Mouse (Mus musculus): ENCODE data around the gene AI661453.

The AI661453 gene

DNA sequence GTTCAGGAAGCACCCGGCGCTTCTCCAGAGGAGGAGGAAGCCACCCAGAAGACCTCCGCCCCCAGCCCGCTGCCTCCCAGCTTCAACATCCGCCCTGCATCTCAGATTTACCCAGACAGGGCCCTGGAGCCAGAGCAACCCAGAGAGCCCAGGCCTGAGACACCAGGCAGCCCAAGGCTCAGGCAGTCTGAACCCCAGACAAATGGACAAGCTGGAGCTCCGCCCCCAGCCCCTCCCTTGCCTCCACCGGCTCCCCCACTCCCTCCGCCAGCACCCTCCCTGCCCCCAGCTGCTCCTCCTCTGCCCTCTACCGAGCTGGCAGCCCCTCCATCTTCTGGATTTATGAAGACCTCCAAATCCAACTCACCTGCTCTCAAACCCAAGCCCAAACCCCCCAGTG, 29.9 kb downstream of the AI661453 start:
- DNase-seq (ENCODE audit: low read depth, low spot score): no peak

DNA sequence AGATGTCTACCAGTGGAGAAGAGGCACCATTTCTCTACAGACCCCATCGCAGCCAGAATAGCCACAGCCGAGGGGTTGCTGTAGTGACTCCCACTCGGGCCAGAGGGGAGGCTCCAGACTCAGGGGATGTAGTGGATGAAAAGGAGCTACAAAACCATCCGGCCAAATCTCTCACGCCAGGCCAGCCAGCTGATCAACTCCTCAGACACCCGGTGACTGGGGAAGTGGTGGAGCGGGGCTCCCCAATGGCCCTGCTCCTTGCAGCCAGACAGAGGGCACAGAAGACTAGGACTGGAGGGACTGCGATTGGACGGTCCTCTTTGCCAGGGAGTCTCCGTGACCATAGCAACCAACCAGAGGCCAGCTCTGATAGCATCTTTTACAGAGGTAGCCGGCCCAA, 31.2 kb downstream of the AI661453 start:
- DNase-seq (ENCODE audit: low read depth, low spot score): no peak

DNA sequence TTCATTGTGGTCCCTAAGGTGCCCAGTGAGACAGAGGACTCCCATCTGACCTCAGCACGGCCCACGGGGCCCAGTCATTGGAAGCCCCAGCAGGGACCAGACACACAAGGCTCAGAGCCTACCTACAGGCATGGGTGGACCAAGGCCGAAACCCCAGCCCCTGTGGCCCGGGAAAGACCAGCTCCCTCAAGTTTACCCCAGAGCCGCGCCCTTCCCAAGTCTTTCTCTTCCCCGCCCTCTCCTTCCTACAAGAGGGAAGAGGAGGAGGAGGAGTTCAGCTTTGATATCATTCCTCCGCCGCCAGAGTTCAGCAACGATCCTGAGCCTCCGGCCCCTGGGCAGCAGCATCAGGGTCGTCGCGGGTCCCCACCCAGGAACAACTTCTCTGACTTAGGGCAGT, 31.6 kb downstream of the AI661453 start:
- no peak for DNase-seq (ENCODE audit: low read depth, low spot score)

DNA sequence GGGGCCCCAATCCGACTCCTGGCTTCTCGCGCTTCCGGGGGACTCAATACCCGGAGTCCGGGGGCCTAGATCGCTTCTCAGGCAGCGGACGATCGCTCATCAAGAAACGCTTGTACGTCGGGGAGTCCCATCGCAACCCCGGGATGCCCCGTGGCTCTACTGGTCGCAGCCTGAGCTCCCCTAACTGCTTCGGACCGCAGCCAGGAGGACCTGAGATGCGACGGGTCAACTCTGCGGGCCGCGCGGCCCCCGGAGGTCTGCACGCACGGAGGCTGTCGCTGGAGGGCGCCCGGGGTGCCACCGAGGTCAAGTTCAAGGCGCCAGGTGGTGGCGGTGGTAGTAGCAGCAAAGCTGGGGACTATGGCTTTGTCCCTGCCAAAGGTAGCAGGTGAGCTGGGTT, 32.1 kb downstream of the AI661453 start:
- DNase-seq (ENCODE audit: low read depth, low spot score): no peak

DNA sequence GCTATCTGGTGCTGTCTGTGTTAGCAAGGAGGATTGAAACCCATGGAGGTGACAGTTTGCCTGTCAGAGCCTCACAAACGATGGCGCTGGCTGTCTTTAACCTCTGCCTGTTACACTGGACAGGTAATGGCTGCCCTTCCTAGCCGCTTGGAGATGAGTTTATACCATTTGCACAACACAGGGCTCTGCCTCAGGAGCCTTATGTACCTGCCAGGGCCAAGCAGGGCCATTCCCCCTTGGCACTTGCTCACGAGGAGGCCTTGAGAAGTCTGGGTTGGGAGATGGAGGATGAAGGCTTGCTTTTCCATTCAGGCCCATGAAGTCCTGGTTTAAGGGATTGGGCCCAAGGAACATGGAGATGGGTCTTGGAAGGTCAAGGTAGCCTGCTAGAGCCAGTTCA, 33.2 kb downstream of the AI661453 start:
- no peak for DNase-seq (ENCODE audit: low read depth, low spot score)

DNA sequence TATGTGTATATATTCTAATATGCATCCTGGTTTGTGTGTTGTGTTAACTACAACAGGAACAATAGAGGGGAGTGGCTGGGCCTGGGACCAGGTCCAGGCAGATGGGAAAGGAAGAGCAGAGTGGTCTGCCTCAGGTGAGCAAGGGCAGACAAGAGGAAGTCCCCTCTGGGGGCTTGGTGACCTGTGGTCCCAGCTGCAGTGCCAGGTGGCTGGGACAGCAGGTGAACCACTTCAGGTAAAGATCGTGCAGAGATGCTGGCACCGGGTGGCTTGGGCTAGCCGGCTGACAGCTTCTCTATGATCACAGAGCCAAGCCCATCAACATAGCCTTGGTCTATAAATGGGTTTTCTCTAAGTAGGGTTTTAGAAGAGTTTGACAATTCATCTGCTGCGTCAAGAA, 33.7 kb downstream of the AI661453 start:
- DNase-seq (ENCODE audit: low read depth, low spot score): no peak

DNA sequence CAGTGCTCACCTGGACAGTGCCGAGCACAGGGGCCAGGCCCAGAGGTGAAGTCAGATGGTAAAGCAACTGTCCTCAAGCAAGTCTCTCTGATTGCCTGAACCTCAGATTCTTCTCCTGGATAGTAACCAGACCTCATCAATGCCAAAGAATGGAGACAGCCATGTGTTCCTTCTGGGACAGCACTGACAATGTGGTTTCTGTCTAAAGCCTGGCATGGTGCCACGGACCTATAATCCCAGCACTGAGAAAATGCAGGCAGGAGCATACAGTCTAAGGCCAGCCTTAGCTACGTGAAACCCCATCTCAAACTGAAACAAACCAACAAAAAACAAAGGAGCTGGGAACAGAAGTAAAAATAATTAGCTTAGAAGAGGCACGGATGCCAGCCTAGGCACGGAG, 34.3 kb downstream of the AI661453 start:
- DNase-seq (ENCODE audit: low read depth, low spot score): no peak

DNA sequence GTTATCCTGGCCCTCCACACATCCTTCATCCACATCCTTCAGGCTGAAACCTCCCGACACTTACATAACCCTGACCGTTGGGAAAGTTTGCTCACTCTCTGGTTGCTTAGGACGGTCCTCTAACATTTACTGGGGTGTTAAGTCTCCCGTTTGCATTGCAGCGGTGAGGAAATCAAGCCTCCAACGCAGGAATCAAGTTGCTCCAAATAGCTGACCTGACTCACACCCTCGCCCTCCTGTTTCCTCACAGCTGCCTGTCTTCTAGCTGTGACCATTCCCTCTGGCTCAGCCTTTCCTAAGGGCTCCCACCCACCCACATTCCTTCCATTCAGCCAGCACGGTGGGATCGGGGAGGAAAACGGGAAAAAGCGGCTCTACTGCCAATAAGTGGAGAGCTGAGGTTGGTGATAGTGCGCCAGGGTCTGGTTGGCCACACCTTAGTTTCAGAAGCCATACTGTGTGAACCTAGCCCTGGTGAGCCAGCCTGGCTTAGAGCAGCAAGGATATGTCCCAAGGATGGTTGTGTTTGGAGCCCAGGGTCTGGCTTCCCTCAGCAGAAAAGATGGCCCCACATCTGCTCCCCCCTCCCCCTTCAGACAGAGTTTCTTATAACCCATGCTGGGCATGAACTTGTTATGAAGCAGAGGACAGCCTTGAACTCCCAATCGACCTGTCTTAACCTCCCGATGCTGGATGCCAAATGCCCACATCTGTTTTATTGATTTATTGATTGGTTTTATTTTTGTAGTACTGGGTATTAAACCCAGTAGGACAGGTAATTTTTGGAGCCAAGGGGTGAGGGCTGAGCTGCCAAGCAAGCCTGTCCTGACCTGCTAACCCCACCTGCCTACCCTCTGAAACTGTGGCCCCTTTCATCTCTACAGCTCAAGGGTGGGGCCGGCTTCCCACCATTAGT, 36.3 kb downstream of the AI661453 start:
- DNase-seq (ENCODE audit: low read depth, low spot score): no peak

DNA sequence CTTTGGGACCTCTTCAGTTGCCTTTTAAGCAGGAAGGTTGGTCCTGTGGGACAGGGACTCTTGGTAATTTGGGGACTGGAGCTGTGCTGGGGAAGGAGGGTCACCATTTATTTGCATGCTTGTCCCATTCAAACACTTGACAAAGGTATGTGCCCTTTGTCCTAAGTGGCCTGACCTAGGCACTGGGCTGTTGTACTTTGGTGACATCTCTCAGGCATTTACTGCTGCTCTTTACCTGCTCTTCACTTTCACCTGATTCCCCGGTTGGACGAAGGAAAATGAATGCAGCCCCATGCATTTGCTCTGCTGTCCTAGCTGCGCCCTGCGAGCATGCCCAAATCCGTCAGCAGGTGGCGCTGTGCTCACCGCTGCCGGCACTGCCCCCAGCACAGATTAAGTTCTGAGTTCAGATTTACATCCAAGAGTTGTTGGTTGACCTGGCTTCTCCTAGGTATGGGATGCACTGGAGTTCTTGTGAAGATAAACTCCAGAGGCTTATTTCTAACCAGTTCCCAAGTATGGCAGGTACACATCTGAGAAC, 37.1 kb downstream of the AI661453 start:
- DNase-seq (ENCODE audit: low read depth, low spot score): peak; percentile 88

DNA sequence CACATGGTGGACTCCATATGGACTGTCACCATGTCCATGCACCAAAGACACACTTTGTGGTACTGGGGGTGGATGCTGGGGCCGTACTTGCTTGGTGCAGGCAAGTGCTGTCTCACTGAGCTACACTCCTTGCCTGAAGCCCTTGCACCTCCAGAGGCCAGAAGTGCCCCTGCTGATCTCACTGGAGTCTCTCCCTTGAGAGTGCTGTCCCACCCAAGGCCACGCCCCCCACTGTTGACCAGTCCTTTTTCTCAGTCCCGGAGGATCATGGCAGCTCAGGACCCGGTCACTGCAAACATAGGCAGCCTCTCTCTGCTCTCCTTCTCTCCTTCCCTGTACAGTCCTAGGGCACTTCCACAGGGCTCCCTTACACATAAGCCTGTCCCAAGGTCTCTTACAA, 37.8 kb downstream of the AI661453 start:
- DNase-seq (ENCODE audit: low read depth, low spot score): no peak

DNA sequence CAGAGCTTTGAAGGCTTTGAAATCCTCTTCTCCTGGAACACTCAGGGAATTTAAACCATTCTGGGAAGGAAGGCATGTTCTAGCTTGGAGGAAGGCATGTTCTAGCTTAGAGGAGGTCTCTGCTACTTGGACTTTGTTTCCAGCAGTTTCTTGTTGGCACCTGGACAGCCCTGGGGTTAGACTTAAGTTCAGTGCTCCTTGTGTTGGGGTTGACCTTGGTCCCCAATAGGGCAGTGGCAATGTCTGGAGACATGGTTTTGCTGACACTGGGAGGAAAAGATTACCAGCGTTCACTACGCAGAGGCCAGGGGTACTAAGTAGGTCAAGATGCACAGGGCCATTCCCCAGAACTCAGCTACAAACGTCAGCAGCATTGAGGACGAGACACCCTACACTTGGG, 38.8 kb downstream of the AI661453 start:
- no peak for DNase-seq (ENCODE audit: low read depth, low spot score)

DNA sequence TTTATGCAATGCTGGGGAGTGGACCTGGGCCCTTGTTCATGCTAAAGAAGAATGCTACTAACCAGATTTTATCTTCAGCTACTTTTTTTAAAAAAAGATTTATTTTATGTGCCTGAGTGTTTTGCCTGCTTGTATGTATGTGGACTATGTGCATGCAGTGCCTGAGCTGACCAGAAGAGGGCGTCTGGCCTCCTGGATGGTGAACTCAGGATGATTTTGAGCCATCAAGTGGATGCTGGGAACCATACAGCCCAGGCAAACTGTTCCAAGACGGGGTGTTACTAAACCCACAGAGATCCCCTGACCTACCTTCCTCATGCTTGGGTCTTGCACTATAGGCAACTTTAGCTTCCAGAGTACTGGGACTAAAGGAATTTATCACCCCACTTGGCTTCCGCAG, 39.3 kb downstream of the AI661453 start:
- DNase-seq (ENCODE audit: low read depth, low spot score): peak; percentile 59

DNA sequence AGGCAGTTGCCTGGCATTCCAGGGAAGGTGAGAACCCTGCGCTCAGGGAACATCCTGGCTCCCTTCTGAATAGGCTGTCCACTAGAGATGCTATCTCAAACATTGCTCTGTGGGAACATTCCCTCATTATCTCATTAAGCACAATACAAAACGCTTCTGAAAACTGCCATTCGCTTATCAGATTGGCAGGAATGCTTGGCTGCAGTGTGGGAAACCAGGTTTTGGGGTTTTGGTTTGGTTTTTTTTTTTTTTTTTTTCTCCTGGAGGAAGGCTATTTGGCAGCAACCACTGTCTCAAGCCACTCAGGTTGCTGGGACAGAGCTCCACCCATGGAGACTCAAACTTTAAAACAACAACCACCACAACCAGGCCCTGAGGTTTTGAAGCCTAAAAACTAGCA, 43.5 kb downstream of the AI661453 start:
- DNase-seq (ENCODE audit: low read depth, low spot score): no peak

DNA sequence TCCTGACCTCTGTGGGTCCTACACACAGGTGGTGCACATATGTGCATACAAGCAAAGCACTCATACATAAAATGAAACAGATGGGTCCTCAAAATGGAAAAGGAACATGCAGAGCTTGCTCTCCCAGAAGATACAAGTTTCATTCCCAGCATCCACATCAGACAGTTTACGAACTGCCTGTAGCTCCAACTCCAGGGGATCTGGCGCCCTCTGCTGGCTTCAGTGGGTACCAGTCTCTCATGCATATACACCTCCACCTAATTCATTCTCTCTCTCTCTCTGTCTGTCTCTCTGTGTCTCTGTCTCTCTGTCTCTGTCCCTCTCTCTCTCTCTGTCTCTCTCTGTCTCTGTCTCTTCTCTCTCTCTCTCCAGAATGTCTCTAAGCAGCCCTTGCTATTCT, 46.0 kb downstream of the AI661453 start:
- peak; percentile 75 for DNase-seq (ENCODE audit: low read depth, low spot score)

DNA sequence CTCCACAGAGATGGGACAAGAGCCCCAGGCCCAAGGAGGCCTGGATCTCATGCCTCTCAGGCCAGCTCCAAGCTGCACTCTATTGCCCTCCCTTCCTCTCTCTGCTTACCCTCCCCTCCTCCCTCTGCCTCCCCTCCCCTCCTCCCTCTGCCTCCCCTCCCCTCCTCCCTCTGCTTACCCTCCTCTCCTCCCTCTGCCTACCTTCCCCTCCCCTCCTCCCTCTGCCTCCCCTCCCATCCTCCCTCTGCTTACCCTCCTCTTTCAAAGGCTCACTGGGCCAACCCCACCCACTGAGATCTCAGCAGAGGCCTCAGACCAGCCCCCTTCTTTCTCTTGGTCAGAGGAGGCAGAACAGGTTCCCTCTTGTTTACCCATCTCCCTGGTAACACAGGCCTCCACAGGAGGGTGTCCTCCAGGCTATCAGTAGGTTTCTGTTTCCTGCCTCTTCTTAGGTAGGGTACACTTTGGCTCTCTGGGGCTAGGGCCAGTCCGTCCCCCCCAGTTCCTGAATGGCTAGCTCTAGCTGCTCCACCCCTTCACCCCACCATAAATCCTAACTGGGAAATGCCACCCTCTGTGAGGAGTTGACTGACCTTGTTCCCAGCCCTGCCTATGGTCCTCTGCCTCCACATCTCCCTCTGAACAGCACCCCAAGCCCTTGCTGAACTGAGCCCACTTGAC, 48.0 kb downstream of the AI661453 start:
- peak; percentile 45 for DNase-seq (ENCODE audit: low read depth, low spot score)

DNA sequence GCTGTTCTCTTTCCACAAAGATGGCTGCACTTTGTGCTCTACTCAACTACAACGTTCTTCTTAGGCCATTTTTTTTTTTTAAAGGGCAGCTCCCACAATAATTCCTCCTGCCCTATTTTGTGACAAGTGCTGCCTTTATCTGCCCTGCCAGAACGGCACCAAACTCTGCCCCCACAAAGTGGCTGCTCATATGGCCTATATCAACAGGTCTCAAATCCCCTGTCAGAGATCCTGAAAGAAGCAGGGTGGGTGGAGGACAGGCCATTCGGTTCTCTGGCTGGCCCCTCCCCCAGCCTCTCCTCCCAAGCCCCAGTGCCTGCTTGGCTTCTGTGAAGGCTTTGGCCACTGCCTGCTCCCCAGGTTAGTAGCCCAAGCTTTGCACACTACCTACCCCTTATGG, 48.6 kb downstream of the AI661453 start:
- no peak for DNase-seq (ENCODE audit: low read depth, low spot score)

DNA sequence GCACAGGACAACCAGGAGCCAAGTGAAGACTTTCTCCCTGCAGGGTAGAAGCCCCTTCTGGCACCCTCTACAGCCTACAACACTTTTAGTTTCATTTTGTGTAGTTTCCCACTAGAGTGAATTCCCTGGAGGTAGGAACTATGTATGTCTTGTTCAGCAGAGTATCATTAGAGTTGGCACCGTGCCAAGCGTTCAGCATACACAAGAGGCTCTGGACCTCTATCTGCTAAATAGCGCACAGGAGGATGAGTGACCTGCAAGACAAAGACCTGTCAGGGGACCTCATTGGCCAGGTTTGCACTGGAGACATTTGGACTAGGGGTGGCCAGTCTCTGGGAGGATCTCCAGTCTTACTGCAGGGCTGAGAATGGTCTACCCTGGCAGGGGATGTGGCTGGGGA, 49.4 kb downstream of the AI661453 start:
- DNase-seq (ENCODE audit: low read depth, low spot score): peak; percentile 28

DNA sequence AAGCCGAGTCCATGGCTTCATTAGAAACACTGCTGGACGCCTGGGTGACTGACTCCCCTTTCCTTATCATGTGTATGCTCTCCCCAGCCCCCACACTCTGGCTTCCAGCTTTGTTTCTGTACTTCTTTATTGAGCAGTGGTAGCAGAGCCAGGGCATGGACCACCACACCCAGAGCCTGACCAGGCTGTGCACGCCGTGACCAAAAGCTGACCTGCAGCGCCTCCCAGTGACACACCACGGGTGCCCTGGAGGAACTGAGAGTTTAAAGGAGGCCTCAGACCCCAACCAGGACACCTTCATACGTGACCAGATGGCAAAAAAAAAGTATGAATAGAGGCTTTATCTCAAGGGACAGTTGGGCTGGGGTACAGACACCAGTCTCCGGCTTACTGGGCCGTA, 54.4 kb downstream of the AI661453 start:
- peak; percentile 13 for DNase-seq (ENCODE audit: low read depth, low spot score)

DNA sequence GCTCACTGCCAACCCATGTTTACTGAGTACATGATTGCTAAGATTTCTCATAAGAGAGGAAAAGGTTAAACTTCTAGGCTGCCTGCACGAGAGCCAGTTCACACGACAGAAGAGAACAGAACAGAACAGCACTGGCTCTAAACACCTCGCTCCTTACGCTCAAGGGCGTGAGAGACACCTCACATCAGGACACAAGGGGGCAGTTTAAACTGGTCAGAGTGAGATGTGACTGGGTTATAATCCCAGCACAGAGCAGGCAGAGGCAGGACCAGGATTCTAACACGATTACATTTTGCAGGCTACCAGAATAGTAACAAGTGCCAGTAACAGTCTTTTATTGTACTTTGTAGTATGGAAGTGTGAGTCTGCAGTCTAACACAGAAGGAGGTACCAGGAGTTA, 56.3 kb downstream of the AI661453 start:
- DNase-seq (ENCODE audit: low read depth, low spot score): no peak

DNA sequence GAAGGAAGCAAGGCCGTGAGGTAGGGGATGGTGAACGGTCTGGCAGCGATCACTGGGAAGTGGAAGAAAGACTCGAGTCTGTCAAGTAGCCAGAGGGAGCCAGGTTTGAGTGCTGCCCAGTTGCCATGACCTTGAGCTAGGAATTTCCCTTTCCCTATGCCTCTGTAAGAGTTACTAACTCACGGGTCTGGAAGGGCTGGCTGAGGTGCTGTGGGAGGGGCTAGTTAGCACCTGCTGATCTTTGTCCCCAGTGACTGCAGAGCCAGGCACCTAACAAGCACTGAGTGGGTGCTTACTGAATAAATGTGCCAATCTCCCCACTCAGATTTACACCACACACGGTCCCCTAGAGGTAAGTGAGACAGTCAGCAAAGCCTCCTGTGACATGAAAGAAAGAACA, 57.2 kb downstream of the AI661453 start:
- no peak for DNase-seq (ENCODE audit: low read depth, low spot score)

DNA sequence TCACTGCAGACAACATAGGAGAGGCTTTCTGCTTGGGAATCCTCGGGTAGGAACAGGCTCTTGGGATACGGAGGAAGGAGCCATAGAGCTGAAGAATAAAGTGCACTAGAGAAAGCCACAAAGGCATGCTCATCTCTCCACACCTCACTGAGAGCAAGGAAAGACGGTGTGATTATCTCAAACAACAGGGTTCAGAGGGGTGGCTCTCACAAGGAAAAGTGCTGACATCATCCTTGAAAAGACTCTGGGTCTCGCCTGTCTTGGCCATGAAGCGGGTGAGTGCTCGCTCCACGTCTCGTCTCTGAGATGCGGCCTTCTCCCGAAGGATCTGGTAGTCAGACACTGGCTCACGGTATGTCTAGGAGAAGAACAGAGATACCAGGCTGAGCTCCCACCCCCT, 57.7 kb downstream of the AI661453 start:
- DNase-seq (ENCODE audit: low read depth, low spot score): no peak

DNA sequence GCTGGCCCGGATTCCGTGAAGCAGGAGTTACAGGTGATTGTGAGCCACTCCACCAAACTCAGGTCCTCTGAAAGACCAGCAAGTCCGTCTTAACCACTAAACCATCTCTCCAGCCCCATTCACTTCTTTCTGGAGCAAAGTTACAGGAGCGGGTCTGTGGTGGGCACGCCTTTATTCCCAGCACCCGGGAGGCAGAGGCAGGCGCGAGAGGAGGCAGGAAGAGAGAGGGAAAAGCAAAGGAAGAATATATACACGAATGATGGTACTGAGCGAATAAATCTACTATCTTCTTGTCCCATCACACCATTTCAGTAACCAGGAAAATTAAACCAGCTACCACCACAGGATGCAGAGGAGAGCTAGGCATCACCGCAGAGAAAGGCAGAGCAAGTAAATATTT, 65.1 kb downstream of the AI661453 start:
- peak; percentile 28 for DNase-seq (ENCODE audit: low read depth, low spot score)
